Mouse (Mus musculus): Measurements from ENCODE around the gene Smoc1.

DNA sequence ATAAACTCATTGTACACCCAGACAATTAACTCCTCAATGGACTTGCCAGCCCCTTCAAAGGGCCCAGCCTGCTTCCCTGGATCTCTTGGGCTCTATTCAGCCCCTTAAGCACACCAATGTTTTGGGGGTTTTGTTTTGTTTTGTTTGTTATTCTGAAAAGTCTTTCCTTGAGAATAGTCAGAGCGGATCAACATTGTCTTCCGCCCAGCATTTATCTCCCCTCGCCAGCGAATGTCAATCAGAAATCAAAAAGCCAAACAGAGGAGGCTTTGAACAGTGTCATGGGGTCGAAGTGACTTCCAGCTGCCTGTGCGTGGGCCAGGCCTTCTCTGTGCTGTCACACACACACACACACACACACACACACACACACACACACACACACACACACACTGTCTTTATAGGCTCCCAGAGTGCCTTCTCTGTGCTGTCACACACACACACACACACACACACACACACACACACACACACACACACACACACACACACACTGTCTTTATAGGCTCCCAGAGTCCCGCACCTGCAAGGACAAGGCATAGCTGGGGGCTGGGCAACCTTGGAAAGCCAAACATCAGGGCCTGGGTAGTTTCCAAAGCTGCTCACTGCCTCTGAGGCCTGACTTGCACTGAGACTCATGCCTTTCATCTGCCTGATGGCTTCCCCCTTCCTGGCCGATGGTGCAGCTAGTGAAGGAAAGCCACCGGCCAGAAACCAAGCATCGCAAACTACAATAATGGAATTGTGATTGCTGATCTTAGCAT lies 120.0 kb downstream of the Smoc1 start:
- no peak for TF ChIP-seq CTCF (IDR thresholded peaks at IDR 0.05)
- no peak for TF ChIP-seq POLR2A (IDR thresholded peaks at IDR 0.05; ENCODE audit: insufficient read depth, low read depth, low read length)
- no peak for TF ChIP-seq EP300 (IDR thresholded peaks at IDR 0.05; ENCODE audit: insufficient read depth, low read depth, low read length)
